Mouse (Mus musculus) forebrain, embryonic 16.5 days (tissue): ENCODE data around the gene Ube4a. TPM values are rescaled to one million over a fixed set of nuclear protein-coding genes. Genes with fewer than 3 reads are reported as not detected.
A peak's percentile ranks its signal among the peaks of the same experiment; 100 is the strongest.

ENCODE experiments used
- ATAC-seq: fragments of 200-750 bp; cut with Nextera tagmentation; 2 replicates; pipeline ENCODE4 v1.8.0; 2017; ENCODE audit warnings: mild to moderate bottlenecking, moderate library complexity
- H3K27ac ChIP-seq: fragments of 300-500 bp; sonication (generic); 2 replicates; pipeline ENCODE4 v1.5.1; 2014; ENCODE audit warnings: low read length, control low read depth
- H3K27me3 ChIP-seq: fragments of 300-500 bp; sonication (generic); replicated peaks from 2 replicates; pipeline ENCODE4 v1.6.1; 2014; ENCODE audit warnings: low read length; ENCODE audit not compliant: control insufficient read depth, insufficient read depth
- H3K36me3 ChIP-seq: fragments of 300-500 bp; sonication (generic); 2 replicates; pipeline ENCODE4 v1.6.1; 2014; ENCODE audit not compliant: control insufficient read depth, insufficient read depth
- H3K4me1 ChIP-seq: fragments of 300-500 bp; sonication (generic); replicated peaks from 2 replicates; pipeline ENCODE4 v1.6.1; 2014; ENCODE audit warnings: low read length; ENCODE audit not compliant: control insufficient read depth, insufficient read depth
- H3K4me2 ChIP-seq: fragments of 300-500 bp; sonication (generic); 2 replicates; pipeline ENCODE4 v1.6.1; 2014; ENCODE audit warnings: mild to moderate bottlenecking, low read length, control low read depth
- H3K4me3 ChIP-seq: fragments of 300-500 bp; sonication (generic); replicated peaks from 2 replicates; pipeline ENCODE4 v1.5.1; 2014; ENCODE audit warnings: mild to moderate bottlenecking, low read length, control low read depth
- H3K9ac ChIP-seq: fragments of 300-500 bp; sonication (generic); replicated peaks from 2 replicates; pipeline ENCODE4 v1.6.1; 2014; ENCODE audit warnings: low read depth, low read length, control low read depth
- H3K9me3 ChIP-seq: fragments of 300-500 bp; sonication (generic); 2 replicates; pipeline ENCODE4 v1.6.1; 2016; ENCODE audit warnings: low read length; ENCODE audit not compliant: control insufficient read depth
- WGBS: fragments of 180-500 bp; shearing (Covaris S2); extraction: QIAGEN DNeasy Blood & Tissue Kit; methylation state at CpG from one replicate; pipeline ENCODE4 v1.1.7; 2014; 5-methylcytosine and 5-hydroxymethylcytosine counted together
- polyA plus RNA-seq: library from polyadenylated mRNA; unstranded; fragments of >200 nt; fragmentation: Nextera tagmentation; extraction: Ambion mirVana; gene quantifications from 2 replicates; pipeline ENCODE4 v1.2.1, GENCODE M21; 2015

Ube4a gene
- polyA plus RNA-seq, 1 experiment from 2014 or later, result 38.5 TPM

DNA sequence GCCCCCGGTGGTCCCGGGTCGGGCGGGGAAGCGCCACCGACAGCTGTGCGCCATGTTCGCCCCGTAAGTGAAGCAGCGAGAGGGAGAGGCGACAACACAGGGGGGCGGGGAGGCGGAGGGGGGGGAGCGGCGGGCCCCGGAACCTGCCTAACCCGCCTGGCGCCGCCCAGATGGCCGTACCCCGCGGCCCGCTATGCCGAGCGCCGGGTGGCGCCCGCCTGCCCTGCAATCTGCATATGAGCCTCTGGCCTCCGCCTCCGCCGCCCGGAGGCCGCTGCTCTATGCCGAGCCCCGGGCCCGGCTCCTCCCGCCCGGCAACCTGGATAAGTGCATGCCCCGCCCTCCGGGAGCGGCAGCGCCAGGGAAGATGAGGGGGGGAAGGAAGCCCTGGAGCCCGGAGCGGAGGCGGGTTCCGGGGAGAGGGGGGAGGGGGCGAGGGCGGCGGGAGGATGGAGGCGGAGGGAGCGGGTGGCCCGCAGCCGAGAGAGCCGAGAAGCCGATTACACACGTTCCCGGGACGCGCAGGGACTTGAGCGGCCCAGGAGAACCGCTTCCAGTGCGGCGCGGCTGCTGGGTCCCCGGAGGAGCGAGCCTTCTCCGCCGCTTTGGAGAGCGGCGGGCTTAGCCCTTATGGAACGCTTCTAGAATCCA, 84.1 kb downstream of the Ube4a start, which contains the start of gene Kmt2a:
Kmt2a (minus strand) TSS at position 76 of the 651 bp plus-strand sequence.
- Histone ChIP-seq H3K9me3 (no peaks in the 10 kb centered on the region), H3K4me3 (peak within 1 kb of the TSS; percentile 99), H3K4me1 (peaks cover 36% of the 10 kb centered on the region), H3K27me3 (no peaks in the 10 kb centered on the region), H3K36me3 (no peaks in the 10 kb centered on the region), H3K4me2 (peak within 1 kb of the TSS; percentile 95), H3K9ac (peak within 1 kb of the TSS; percentile 97), H3K27ac (peak within 1 kb of the TSS; percentile 100)
- 0% methylated on average over 46 of the region's 71 CpGs for WGBS
- peak; percentile 63 for ATAC-seq

GRCm38 (mm10) chr9:44880309-44881081, 84.9 kb downstream of the Ube4a start:
- peak overlapping the region; percentile 99 for H3K4me3 ChIP-seq
- no peaks in the 10 kb centered on the region for H3K9me3 ChIP-seq
- H3K36me3 ChIP-seq, result no peaks in the 10 kb centered on the region
- H3K4me1 ChIP-seq, result peaks cover 44% of the 10 kb centered on the region
- H3K4me2 ChIP-seq, result peak overlapping the region; percentile 95
- WGBS, result under 1% methylated on average over 42 of the region's 44 CpGs
- H3K27ac ChIP-seq, result peak overlapping the region; percentile 100
- 0 out of 2 replicates have a peak, but pooled peaks have one; percentile 1 for ATAC-seq
- peak overlapping the region; percentile 97 for H3K9ac ChIP-seq
- H3K27me3 ChIP-seq, result no peaks in the 10 kb centered on the region

DNA sequence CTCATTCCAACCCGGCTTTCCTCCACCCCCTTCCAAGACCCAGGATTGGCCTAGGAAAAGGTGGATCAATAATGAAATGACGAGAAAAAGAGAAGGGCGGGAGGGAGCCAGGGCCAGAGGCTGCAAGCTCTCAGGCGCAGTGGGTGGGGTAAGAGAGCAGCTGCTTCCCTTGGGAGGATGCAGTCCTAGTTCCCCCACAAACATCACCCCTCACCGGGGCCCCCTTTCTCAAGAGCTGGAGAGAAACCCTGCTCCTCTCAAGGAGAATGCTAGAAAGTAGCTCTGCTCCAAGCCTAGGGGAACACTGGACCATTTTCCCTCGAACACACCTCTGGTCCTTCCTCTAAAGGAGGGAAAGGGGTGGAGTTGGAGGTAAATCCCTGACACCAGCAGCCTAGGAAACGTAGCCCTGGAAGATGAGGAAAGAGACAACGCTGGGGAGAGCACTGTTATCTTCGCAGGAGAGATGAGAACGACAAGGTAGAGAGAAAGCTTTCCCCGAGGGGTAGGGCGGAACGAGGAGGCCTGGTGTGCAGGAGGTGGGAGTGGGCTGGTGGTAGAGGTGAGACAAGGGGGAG, 85.6 kb downstream of the Ube4a start:
- peak overlapping the region; percentile 100 for H3K27ac ChIP-seq
- H3K36me3 ChIP-seq, result no peaks in the 10 kb centered on the region
- peak overlapping the region; percentile 97 for H3K9ac ChIP-seq
- no peaks in the 10 kb centered on the region for H3K27me3 ChIP-seq
- peak overlapping the region; percentile 99 for H3K4me3 ChIP-seq
- no peaks in the 10 kb centered on the region for H3K9me3 ChIP-seq
- ATAC-seq, result no peak
- peaks cover 50% of the 10 kb centered on the region for H3K4me1 ChIP-seq
- peak overlapping the region; percentile 95 for H3K4me2 ChIP-seq
- WGBS, result 1% methylated on average over 13 of the region's 13 CpGs

GRCm38 (mm10) chr9:44878776-44879500, 86.5 kb downstream of the Ube4a start:
- Histone ChIP-seq H3K9me3 (no peaks in the 10 kb centered on the region), H3K36me3 (no peaks in the 10 kb centered on the region), H3K4me1 (peaks cover 53% of the 10 kb centered on the region), H3K4me3 (peak overlapping the region; percentile 99), H3K27me3 (no peaks in the 10 kb centered on the region), H3K4me2 (peak overlapping the region; percentile 95), H3K9ac (peak overlapping the region; percentile 97), H3K27ac (peak overlapping the region; percentile 100)
- 9% methylated on average over 9 of the region's 9 CpGs for WGBS
- no peak for ATAC-seq

- peaks cover 58% of the 10 kb centered on the region for H3K4me1 ChIP-seq
- 80% methylated on average over 7 of the region's 7 CpGs for WGBS
These were observed 87.7 kb downstream of the Ube4a start for GRCm38 (mm10) chr9:44877686-44878085.

GRCm38 (mm10) chr9:44875476-44875875, 89.9 kb downstream of the Ube4a start:
- Histone ChIP-seq H3K4me2 (peak overlapping the region; percentile 28), H3K27ac (no peak overlapping the region), H3K4me1 (peaks cover 58% of the 10 kb centered on the region), H3K4me3 (no peak overlapping the region), H3K36me3 (no peaks in the 10 kb centered on the region), H3K9ac (no peak overlapping the region), H3K27me3 (no peaks in the 10 kb centered on the region), H3K9me3 (no peaks in the 10 kb centered on the region)
- 19% methylated on average over 7 of the region's 7 CpGs for WGBS
- no peak for ATAC-seq

More at GRCm38 (mm10) chr9:44877686-44878085, 87.7 kb downstream of the Ube4a start:
- Histone ChIP-seq H3K27ac (no peak overlapping the region), H3K27me3 (no peaks in the 10 kb centered on the region), H3K36me3 (no peaks in the 10 kb centered on the region), H3K4me2 (peak overlapping the region; percentile 95), H3K4me3 (no peak overlapping the region), H3K9ac (0 out of 2 replicates have a peak overlapping the region, but pooled peaks have one; percentile 14), H3K9me3 (no peaks in the 10 kb centered on the region)
- ATAC-seq, result no peak

GRCm38 (mm10) chr9:44874198-44874597, 91.2 kb downstream of the Ube4a start:
- Histone ChIP-seq H3K4me2 (no peak overlapping the region), H3K27ac (no peak overlapping the region), H3K4me3 (no peak overlapping the region), H3K4me1 (peaks cover 54% of the 10 kb centered on the region), H3K27me3 (no peaks in the 10 kb centered on the region), H3K36me3 (no peaks in the 10 kb centered on the region), H3K9ac (no peak overlapping the region), H3K9me3 (no peaks in the 10 kb centered on the region)
- no peak for ATAC-seq

DNA sequence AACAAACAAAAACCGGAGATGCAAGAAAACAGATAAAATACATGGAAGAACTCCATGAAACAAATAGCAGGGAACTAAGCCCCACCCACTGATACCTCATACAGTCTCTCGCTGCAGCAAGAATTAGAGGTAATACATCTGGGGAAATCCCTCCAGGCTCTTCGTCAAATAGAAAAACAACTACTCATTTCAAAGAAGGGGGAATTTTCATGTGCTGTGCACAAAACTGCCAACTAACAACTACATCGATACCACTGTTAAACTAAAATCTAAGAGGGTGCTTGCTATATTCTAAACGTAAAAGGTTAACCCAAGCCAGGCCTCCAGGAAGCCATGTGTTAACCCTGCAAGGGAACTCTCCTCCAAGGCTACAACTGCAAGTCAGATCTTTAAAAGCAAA, 91.7 kb downstream of the Ube4a start:
- Histone ChIP-seq H3K27ac (no peak overlapping the region), H3K36me3 (no peaks in the 10 kb centered on the region), H3K9me3 (no peaks in the 10 kb centered on the region), H3K4me2 (no peak overlapping the region), H3K27me3 (no peaks in the 10 kb centered on the region), H3K4me1 (peaks cover 49% of the 10 kb centered on the region), H3K4me3 (no peak overlapping the region), H3K9ac (no peak overlapping the region)
- no peak for ATAC-seq
- WGBS, result 62% methylated on average over 5 of the region's 5 CpGs
